In genomic region chr17:3515851-3516250, GRCm38 (mm10) we compare ENCODE assay signal across 44 mouse cellular contexts. TPM values are rescaled to one million over a fixed set of nuclear protein-coding genes. Genes with fewer than 3 reads are reported as not detected.
"Had no signal": no experiment of that assay in that cellular context is flagged by ENCODE, and none has a peak within 500 bp of the region (broad histone marks: within the 10 kb centered on the region; RNA-seq: fewer than 3 reads in every experiment).

No protein-coding gene starts in this region.

- ATAC-seq: hindbrain, embryonic 16.5 days; hindbrain, postnatal 0 days; inflammation-experienced regulatory T-cells, adult 6 months; intestine, embryonic 15.5 days; intestine, embryonic 16.5 days; intestine, postnatal 0 days had no signal

- H3K4me1 ChIP-seq: heart, embryonic 12.5 days; heart, embryonic 13.5 days; heart, embryonic 15.5 days; hindbrain, embryonic 13.5 days; hindbrain, embryonic 15.5 days; intestine, embryonic 15.5 days; kidney, embryonic 15.5 days had no signal

- H3K27ac ChIP-seq: heart, embryonic 13.5 days; heart, embryonic 15.5 days; hindbrain, embryonic 10.5 days; hindbrain, embryonic 12.5 days; hindbrain, embryonic 13.5 days; hindbrain, embryonic 14.5 days; hindbrain, embryonic 15.5 days; hindbrain, postnatal 0 days; intestine, embryonic 15.5 days; kidney, embryonic 15.5 days; kidney, postnatal 0 days; layer of hippocampus, adult 2 months; left cerebral cortex, adult 2 months had no signal

- H3K4me3 ChIP-seq: heart, embryonic 12.5 days; heart, embryonic 13.5 days; heart, embryonic 15.5 days; hindbrain, embryonic 10.5 days; hindbrain, embryonic 12.5 days; hindbrain, embryonic 13.5 days; hindbrain, embryonic 15.5 days; intestine, embryonic 15.5 days; kidney, embryonic 15.5 days; layer of hippocampus, adult 2 months; left cerebral cortex, adult 2 months had no signal

- H3K36me3 ChIP-seq: heart, embryonic 15.5 days; hindbrain, embryonic 15.5 days; intestine, embryonic 15.5 days had no signal

- DNase-seq: heart, postnatal 10 days; heart, postnatal 14 days; heart, postnatal 36 days; heart, postnatal 4 days; kidney, adult 11 months; kidney, adult 18-20 months; kidney, adult 2 months; kidney, adult 8-10 months; kidney, adult 9 months; kidney, postnatal 10 days; kidney, postnatal 14 days; kidney, postnatal 25 days; kidney, postnatal 36 days; kidney, postnatal 4 days; layer of hippocampus, adult 9-11 months; layer of hippocampus, postnatal 36 days had no signal

- H3K27me3 ChIP-seq: heart, embryonic 12.5 days; heart, embryonic 13.5 days; heart, embryonic 15.5 days; hindbrain, embryonic 12.5 days; hindbrain, embryonic 13.5 days; hindbrain, embryonic 15.5 days; intestine, embryonic 15.5 days; kidney, embryonic 15.5 days had no signal

- H3K9me3 ChIP-seq: heart, embryonic 12.5 days; heart, embryonic 13.5 days; heart, embryonic 15.5 days; hindbrain, embryonic 10.5 days; hindbrain, embryonic 12.5 days; hindbrain, embryonic 13.5 days; hindbrain, embryonic 15.5 days; intestine, embryonic 15.5 days; kidney, embryonic 15.5 days had no signal

RNA-seq across cellular contexts. Expression of gene Cldn20, which starts 16.5 kb away (rescaled TPM):
- total RNA-seq: heart, postnatal 10 days; heart, postnatal 14 days; heart, postnatal 25 days; heart, postnatal 36 days; heart, postnatal 4 days; hematopoietic stem cell, adult 5-6 weeks; layer of hippocampus, adult 8-10 months; layer of hippocampus, postnatal 14 days; layer of hippocampus, postnatal 25 days had no signal
- polyA plus RNA-seq: heart, embryonic 12.5 days; heart, embryonic 13.5 days; heart, embryonic 14.5 days; heart, postnatal 0 days; hindbrain, embryonic 10.5 days; hindbrain, embryonic 11.5 days; hindbrain, embryonic 16.5 days; inflammation-experienced regulatory T-cells, adult 6 months; intestine, embryonic 14.5 days; intestine, embryonic 15.5 days; intestine, postnatal 0 days; kidney, embryonic 16.5 days had no signal
